Mouse (Mus musculus) liver, embryonic 14.5 days (tissue): ENCODE data around the gene Ass1.

ENCODE experiments used
- CTCF ChIP-seq: IDR thresholded peaks from 2 replicates; pipeline ENCODE4 v1.5.1; 2016; ENCODE audit warnings: antibody characterized with exemption, low read depth, control low read depth
- EP300 ChIP-seq: IDR thresholded peaks from 2 replicates; pipeline ENCODE4 v1.6.1; 2016; ENCODE audit warnings: antibody characterized with exemption, low read depth

GRCm38 (mm10) chr2:31511316-31511715 lies 41.3 kb downstream of the Ass1 start:
- no peak for TF ChIP-seq CTCF
- no peak for TF ChIP-seq EP300
